Mouse (Mus musculus) v-Abl transformed pro-B cells (cell line): ENCODE data around the gene Esr2.

Experiments used
- in situ Hi-C, 2 experiments: fragments of 400-800 bp; cut with MboI; formaldehyde crosslinking; loops; one replicate each; pipeline ENCODE4 v1.15.1; 2025; ENCODE audit not compliant: unreplicated experiment in 2 of 2

Gene Esr2

GRCm38 (mm10) chr12:76093613-76094588 is 83.2 kb downstream of the Esr2 start:
- in situ Hi-C loops, result no loop called here

GRCm38 (mm10) chr12:76092789-76093466 is 84.1 kb downstream of the Esr2 start:
- in situ Hi-C loops, result no loop called here

DNA sequence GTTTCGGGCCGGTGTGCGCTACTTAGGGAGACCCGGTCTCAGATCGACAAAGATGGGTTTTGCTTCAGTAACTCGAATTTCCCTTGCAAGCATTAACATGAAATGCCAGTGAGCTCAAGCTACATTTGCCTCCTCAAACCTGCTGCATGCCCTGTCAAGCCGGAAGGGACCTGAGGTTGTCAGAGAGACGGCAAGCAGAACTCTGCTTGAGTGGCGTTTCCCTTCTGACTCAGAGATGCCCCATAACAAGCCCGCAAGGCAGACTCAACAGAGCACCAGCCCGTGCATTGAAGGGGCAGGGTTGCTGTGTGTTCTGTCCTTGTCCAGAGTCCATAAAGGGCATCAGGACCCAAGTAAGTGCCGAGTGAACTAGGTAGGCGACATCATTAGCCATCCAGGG is 90.0 kb downstream of the Esr2 start:
- in situ Hi-C loops, result no loop called here

- in situ Hi-C loops, result no loop called here
Measured at GRCm38 (mm10) chr12:76085956-76086905, 90.8 kb downstream of the Esr2 start.

DNA sequence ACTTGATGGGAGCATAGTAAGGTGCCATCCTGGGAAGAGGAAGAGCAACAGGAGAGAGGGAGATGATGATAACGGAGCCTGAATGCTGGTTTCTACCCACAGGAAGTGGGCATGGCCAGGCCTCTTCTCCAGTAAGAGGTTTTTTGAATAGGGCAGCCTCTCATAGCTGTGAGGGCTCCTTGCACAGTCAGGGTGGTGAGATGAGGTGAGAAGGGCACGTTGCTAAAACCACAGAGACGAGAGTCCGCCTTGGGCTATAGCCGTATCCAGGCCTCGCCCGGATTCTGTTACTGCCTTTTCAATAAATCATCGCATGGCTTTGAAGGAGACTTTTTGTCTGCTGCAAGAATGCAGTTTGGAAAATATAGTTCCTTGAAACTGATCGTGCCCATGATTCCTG is 92.0 kb downstream of the Esr2 start:
- in situ Hi-C loops, result no loop called here

DNA sequence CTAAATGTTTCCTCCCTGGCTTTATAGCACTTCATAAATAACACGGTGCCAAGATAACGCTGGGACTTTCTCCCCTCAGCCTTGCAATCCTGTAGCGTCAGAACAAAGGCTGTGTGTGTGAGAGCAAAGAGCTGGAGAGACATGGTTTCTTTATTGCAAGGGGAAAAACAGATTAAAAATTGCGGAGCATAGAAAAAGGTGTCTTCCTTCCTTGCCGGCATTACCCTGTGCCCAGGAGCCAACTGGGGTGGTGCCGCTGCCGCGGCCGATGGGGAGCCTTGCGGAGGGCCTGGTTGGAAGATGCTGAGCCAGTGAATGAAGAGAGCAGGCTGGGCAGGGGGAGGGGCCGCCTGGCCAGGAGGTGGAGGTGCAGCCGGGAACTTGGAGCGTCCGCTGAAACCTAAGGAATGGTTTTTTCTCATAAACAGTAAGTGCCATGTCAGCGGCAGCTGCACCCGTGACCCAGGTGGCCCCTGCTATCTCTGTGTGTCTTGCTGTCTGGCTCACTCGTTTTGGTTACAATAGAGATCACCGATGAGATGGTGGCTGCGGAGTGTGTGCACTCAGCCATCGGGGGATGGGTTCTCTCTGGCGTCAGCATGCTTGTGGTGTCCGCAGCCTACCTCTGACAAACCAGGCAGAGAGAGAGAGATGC is 95.4 kb downstream of the Esr2 start:
- in situ Hi-C loops, result no loop called here

- in situ Hi-C loops, result no loop called here
Measured at GRCm38 (mm10) chr12:76080876-76081556, 96.0 kb downstream of the Esr2 start.

- in situ Hi-C loops, result no loop called here
Measured at GRCm38 (mm10) chr12:76073981-76074380, 103.1 kb downstream of the Esr2 start.

- in situ Hi-C loops, result no loop called here
Measured at GRCm38 (mm10) chr12:76073066-76073826, 103.8 kb downstream of the Esr2 start.

GRCm38 (mm10) chr12:76071935-76072849 is 104.9 kb downstream of the Esr2 start:
- in situ Hi-C loops, result no loop called here
